Mouse (Mus musculus): ENCODE measurements around the gene Tbc1d22a. TPM values are rescaled to one million over a fixed set of nuclear protein-coding genes. Genes with fewer than 3 reads are reported as not detected.

The Tbc1d22a gene
- polyA plus RNA-seq, 1 experiment = 56.5 TPM

- Histone ChIP-seq H3K27me3 (ENCODE audit: control insufficient read depth, insufficient read depth, low read length) (no peaks in the 10 kb centered on the region), H3K36me3 (ENCODE audit: control insufficient read depth, insufficient read depth, low read length) (no peaks in the 10 kb centered on the region), H3K27ac (ENCODE audit: control insufficient read depth, insufficient read depth, low read length) (no peak overlapping the region), H3K4me1 (replicated peaks; ENCODE audit: control insufficient read depth, insufficient read depth, low read length) (peaks cover 3% of the 10 kb centered on the region; the same call in 1 of the 2 replicates), H3K4me3 (ENCODE audit: control insufficient read depth, insufficient read depth, low read length) (no peak overlapping the region)
- TF ChIP-seq POLR2A (IDR thresholded peaks at IDR 0.05; ENCODE audit: control insufficient read depth, extremely low read depth, insufficient read depth, low read length, poor library complexity) = no peak
- TF ChIP-seq CTCF (IDR thresholded peaks at IDR 0.05; ENCODE audit: borderline replicate concordance, control insufficient read depth, extremely low read depth, insufficient read depth, low read length, poor library complexity) = no peak
- 91% methylated on average over 7 of the region's 7 CpGs for WGBS
- DNase-seq = no peak
Observed at GRCm38 (mm10) chr15:86264803-86265202, 50.5 kb downstream of the Tbc1d22a start.

GRCm38 (mm10) chr15:86266975-86267374 lies 52.7 kb downstream of the Tbc1d22a start:
- no peak overlapping the region for H3K27ac ChIP-seq (ENCODE audit: control insufficient read depth, insufficient read depth, low read length)

GRCm38 (mm10) chr15:86268526-86268925 lies 54.3 kb downstream of the Tbc1d22a start:
- no peak for DNase-seq
- Histone ChIP-seq H3K27ac (ENCODE audit: control insufficient read depth, insufficient read depth, low read length) (no peak overlapping the region), H3K27me3 (ENCODE audit: control insufficient read depth, insufficient read depth, low read length) (no peaks in the 10 kb centered on the region), H3K4me3 (ENCODE audit: control insufficient read depth, insufficient read depth, low read length) (no peak overlapping the region), H3K36me3 (ENCODE audit: control insufficient read depth, insufficient read depth, low read length) (no peaks in the 10 kb centered on the region), H3K4me1 (replicated peaks; ENCODE audit: control insufficient read depth, insufficient read depth, low read length) (peaks cover 3% of the 10 kb centered on the region; the same call in 1 of the 2 replicates)
- WGBS = 89% methylated on average over 1 of the region's 1 CpGs
- no peak for TF ChIP-seq POLR2A (IDR thresholded peaks at IDR 0.05; ENCODE audit: control insufficient read depth, extremely low read depth, insufficient read depth, low read length, poor library complexity)
- TF ChIP-seq CTCF (IDR thresholded peaks at IDR 0.05; ENCODE audit: borderline replicate concordance, control insufficient read depth, extremely low read depth, insufficient read depth, low read length, poor library complexity) = no peak

More at GRCm38 (mm10) chr15:86266975-86267374, 52.7 kb downstream of the Tbc1d22a start:
- Histone ChIP-seq H3K4me1 (replicated peaks; ENCODE audit: control insufficient read depth, insufficient read depth, low read length) (peaks cover 3% of the 10 kb centered on the region; the same call in 1 of the 2 replicates), H3K27me3 (ENCODE audit: control insufficient read depth, insufficient read depth, low read length) (no peaks in the 10 kb centered on the region), H3K4me3 (ENCODE audit: control insufficient read depth, insufficient read depth, low read length) (no peak overlapping the region), H3K36me3 (ENCODE audit: control insufficient read depth, insufficient read depth, low read length) (no peaks in the 10 kb centered on the region)
- no peak for DNase-seq
- TF ChIP-seq CTCF (IDR thresholded peaks at IDR 0.05; ENCODE audit: borderline replicate concordance, control insufficient read depth, extremely low read depth, insufficient read depth, low read length, poor library complexity) = no peak
- TF ChIP-seq POLR2A (IDR thresholded peaks at IDR 0.05; ENCODE audit: control insufficient read depth, extremely low read depth, insufficient read depth, low read length, poor library complexity) = no peak
- WGBS = 75% methylated on average over 4 of the region's 4 CpGs

- Histone ChIP-seq H3K36me3 (ENCODE audit: control insufficient read depth, insufficient read depth, low read length) (no peaks in the 10 kb centered on the region), H3K27ac (ENCODE audit: control insufficient read depth, insufficient read depth, low read length) (no peak overlapping the region), H3K27me3 (ENCODE audit: control insufficient read depth, insufficient read depth, low read length) (no peaks in the 10 kb centered on the region), H3K4me3 (ENCODE audit: control insufficient read depth, insufficient read depth, low read length) (no peak overlapping the region), H3K4me1 (replicated peaks; ENCODE audit: control insufficient read depth, insufficient read depth, low read length) (no peaks in the 10 kb centered on the region)
- WGBS = 91% methylated on average over 7 of the region's 7 CpGs
- TF ChIP-seq CTCF (IDR thresholded peaks at IDR 0.05; ENCODE audit: borderline replicate concordance, control insufficient read depth, extremely low read depth, insufficient read depth, low read length, poor library complexity) (no peak), POLR2A (IDR thresholded peaks at IDR 0.05; ENCODE audit: control insufficient read depth, extremely low read depth, insufficient read depth, low read length, poor library complexity) (no peak)
- no peak for DNase-seq
Observed at GRCm38 (mm10) chr15:86275754-86276153, 61.5 kb downstream of the Tbc1d22a start.

- H3K36me3 ChIP-seq (ENCODE audit: control insufficient read depth, insufficient read depth, low read length) = no peaks in the 10 kb centered on the region
- H3K27ac ChIP-seq (ENCODE audit: control insufficient read depth, insufficient read depth, low read length) = no peak overlapping the region
- 97% methylated on average over 11 of the region's 11 CpGs for WGBS
- DNase-seq = no peak
- TF ChIP-seq CTCF (IDR thresholded peaks at IDR 0.05; ENCODE audit: borderline replicate concordance, control insufficient read depth, extremely low read depth, insufficient read depth, low read length, poor library complexity) (no peak), POLR2A (IDR thresholded peaks at IDR 0.05; ENCODE audit: control insufficient read depth, extremely low read depth, insufficient read depth, low read length, poor library complexity) (no peak)
- no peak overlapping the region for H3K4me3 ChIP-seq (ENCODE audit: control insufficient read depth, insufficient read depth, low read length)
- no peaks in the 10 kb centered on the region for H3K4me1 ChIP-seq (replicated peaks; ENCODE audit: control insufficient read depth, insufficient read depth, low read length)
- no peaks in the 10 kb centered on the region for H3K27me3 ChIP-seq (ENCODE audit: control insufficient read depth, insufficient read depth, low read length)
Observed at GRCm38 (mm10) chr15:86276538-86277264, 62.4 kb downstream of the Tbc1d22a start.

GRCm38 (mm10) chr15:86277428-86277827 lies 63.2 kb downstream of the Tbc1d22a start:
- H3K36me3 ChIP-seq (ENCODE audit: control insufficient read depth, insufficient read depth, low read length) = no peaks in the 10 kb centered on the region
- H3K4me1 ChIP-seq (replicated peaks; ENCODE audit: control insufficient read depth, insufficient read depth, low read length) = no peaks in the 10 kb centered on the region
- H3K4me3 ChIP-seq (ENCODE audit: control insufficient read depth, insufficient read depth, low read length) = no peak overlapping the region
- WGBS = 93% methylated on average over 15 of the region's 15 CpGs
- no peak for TF ChIP-seq CTCF (IDR thresholded peaks at IDR 0.05; ENCODE audit: borderline replicate concordance, control insufficient read depth, extremely low read depth, insufficient read depth, low read length, poor library complexity)
- no peak for TF ChIP-seq POLR2A (IDR thresholded peaks at IDR 0.05; ENCODE audit: control insufficient read depth, extremely low read depth, insufficient read depth, low read length, poor library complexity)
- no peaks in the 10 kb centered on the region for H3K27me3 ChIP-seq (ENCODE audit: control insufficient read depth, insufficient read depth, low read length)
- DNase-seq = no peak
- H3K27ac ChIP-seq (ENCODE audit: control insufficient read depth, insufficient read depth, low read length) = no peak overlapping the region

All from thymus, adult 2 months (tissue).